Mouse (Mus musculus) neutrophil, adult 59 days (primary cell): ENCODE measurements around the gene N4bp2l1. TPM values are rescaled to one million over a fixed set of nuclear protein-coding genes. Genes with fewer than 3 reads are reported as not detected.

ENCODE experiments used
- total RNA-seq, 2 experiments: library from RNA; stranded (reverse); gene quantifications; 1 replicate in 1 of 2; 2 replicates in 1 of 2; pipeline ENCODE4 v1.2.4; 2023

The N4bp2l1 gene
- total RNA-seq: 10 to 100 TPM; 58.8 to 68.1 TPM

GRCm38 (mm10) chr5:150597088-150597487 is at the start of gene N4bp2l1:
Gene N4bp2l1, minus strand, starts transcription at chr5:150597188.

GRCm38 (mm10) chr5:150521937-150522866 is 74.8 kb downstream of the N4bp2l1 start, which contains the start of gene Brca2:
Gene Brca2, plus strand, starts transcription at chr5:150522630.

Other genes starting within 250 kb of the N4bp2l1 start
- gene Zar1l, start 79.0 kb downstream of the N4bp2l1 start, total RNA-seq: not detected
- 10 to 100 TPM; 18.4 to 22.5 TPM for gene Brca2, start 74.6 kb downstream of the N4bp2l1 start, total RNA-seq
- 10 to 100 TPM; 57.0 to 58.0 TPM for gene N4bp2l2, start 69.0 kb upstream of the N4bp2l1 start, total RNA-seq
- gene Pds5b, start 76.6 kb upstream of the N4bp2l1 start, total RNA-seq: 10 to 100 TPM; 21.7 to 22.7 TPM